Comparison of ENCODE assay signal across 8 mouse cellular contexts in genomic region chr4:141962811-141963685, GRCm38 (mm10). TPM values are rescaled to one million over a fixed set of nuclear protein-coding genes. Genes with fewer than 3 reads are reported as not detected.
A peak's percentile ranks its signal among the peaks of the same experiment; 100 is the strongest.
DNase-seq lines count a peak whose midpoint lies in the region; ATAC-seq lines count a peak whose summit lies in the region.

No protein-coding gene starts in this region.

- H3K4me2 ChIP-seq in kidney, embryonic 16.5 days (replicated peaks; ENCODE audit: low read depth, low read length), result peak overlapping the region; percentile 15; the same call in 1 of the 2 replicates

- H3K4me3 ChIP-seq in kidney, embryonic 16.5 days (ENCODE audit: low read length), result no peak overlapping the region

- H3K9ac ChIP-seq in kidney, embryonic 16.5 days (replicated peaks; ENCODE audit: low read length), result 0 out of 2 replicates have a peak overlapping the region, but pooled peaks have one; percentile 4

- peaks cover 6% of the 10 kb centered on the region for H3K9me3 ChIP-seq in kidney, embryonic 16.5 days (ENCODE audit: low read length)

- WGBS in kidney, embryonic 16.5 days, result 11% methylated on average over 23 of the region's 23 CpGs

- no peaks in the 10 kb centered on the region for H3K36me3 ChIP-seq in kidney, embryonic 16.5 days (ENCODE audit: insufficient read depth, low read length)

- H3K27me3 ChIP-seq in kidney, embryonic 16.5 days (ENCODE audit: insufficient read depth, low read length), result no peaks in the 10 kb centered on the region

- H3K27ac ChIP-seq in kidney, embryonic 16.5 days (ENCODE audit: low read length), result no peak overlapping the region

- DNase-seq in cerebellum, postnatal 14 days, result peak; percentile 76 to 88
- DNase-seq in cerebellum, adult 9-10 months, result no peak
- DNase-seq in A20 (ENCODE audit: low read depth, low spot score), result peak; percentile 86
- DNase-seq in adrenal gland, postnatal 36 days, result peak; percentile 55 to 66
- peak; percentile 54 for DNase-seq in forelimb bud, embryonic 11.5 days (ENCODE audit: low read depth, low spot score)
- peak; percentile 62 for DNase-seq in lung, postnatal 14 days
- peak; percentile 52 to 86 for DNase-seq in spleen, postnatal 4 days (ENCODE audit: low spot score in 2 of 2)

- no peak for ATAC-seq in kidney, embryonic 16.5 days (ENCODE audit: low FRiP score, low TSS enrichment)

- H3K4me1 ChIP-seq in kidney, embryonic 16.5 days (ENCODE audit: insufficient read depth, low read length), result peaks cover 7% of the 10 kb centered on the region

RNA-seq across cellular contexts. Expression of gene Fhad1, which starts 51.8 kb away (rescaled TPM):
- under 1 TPM; 0.66 to 0.79 TPM for total RNA-seq in adrenal gland, postnatal 36 days (2021)
- polyA plus RNA-seq in kidney, embryonic 16.5 days (2015; fragmentation: Nextera tagmentation; extraction: Ambion mirVana), result 0.74 and 1.0 TPM in 2 replicates
